Mouse (Mus musculus): ENCODE results near the gene Ccr10.

Ccr10 gene

DNA sequence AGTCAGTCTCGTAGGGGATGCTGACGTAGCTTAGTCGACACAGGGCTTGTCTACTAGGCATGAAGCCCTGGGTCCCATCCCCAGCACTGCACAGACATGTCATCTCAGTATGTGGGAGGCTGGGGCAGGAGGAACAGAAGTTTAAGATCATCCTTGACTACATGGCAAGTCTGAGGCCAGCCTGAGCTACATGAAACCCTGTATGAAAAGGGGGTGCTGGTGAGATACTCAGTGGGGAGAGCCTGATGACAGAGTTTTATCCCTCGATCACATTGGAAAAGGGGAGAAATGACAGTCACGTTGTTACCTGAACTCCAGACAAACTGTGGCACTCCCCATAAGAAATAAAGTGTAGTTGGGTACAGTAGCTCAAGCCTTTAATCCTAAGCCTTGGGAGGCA, 12.3 kb upstream of the Ccr10 start:
- DNase-seq = no peak

GRCm38 (mm10) chr11:101186526-101187247, 11.4 kb upstream of the Ccr10 start:
- DNase-seq = no peak

- DNase-seq = no peak
These were observed 10.2 kb upstream of the Ccr10 start for GRCm38 (mm10) chr11:101185441-101185840.

DNA sequence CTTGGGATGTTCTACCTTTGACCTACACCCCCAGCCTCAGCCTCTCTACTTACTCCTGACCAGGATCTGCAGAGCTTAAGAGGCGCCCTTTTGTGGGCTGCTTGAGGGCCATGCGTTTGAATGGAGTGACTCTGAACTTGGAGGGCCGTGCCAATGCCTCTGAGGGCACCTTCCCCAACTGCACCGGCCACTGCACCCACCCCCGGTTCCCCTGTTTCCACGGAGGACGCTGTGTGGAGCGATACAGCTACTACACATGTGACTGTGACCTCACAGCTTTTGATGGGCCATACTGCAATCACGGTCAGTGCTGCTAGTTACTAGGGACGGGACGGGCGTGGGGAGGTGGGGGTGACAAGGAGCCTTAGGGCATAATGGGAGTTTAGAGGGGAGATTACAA, 9.7 kb upstream of the Ccr10 start:
- no peak for DNase-seq

GRCm38 (mm10) chr11:101182771-101183517, 7.7 kb upstream of the Ccr10 start:
- DNase-seq = no peak

DNA sequence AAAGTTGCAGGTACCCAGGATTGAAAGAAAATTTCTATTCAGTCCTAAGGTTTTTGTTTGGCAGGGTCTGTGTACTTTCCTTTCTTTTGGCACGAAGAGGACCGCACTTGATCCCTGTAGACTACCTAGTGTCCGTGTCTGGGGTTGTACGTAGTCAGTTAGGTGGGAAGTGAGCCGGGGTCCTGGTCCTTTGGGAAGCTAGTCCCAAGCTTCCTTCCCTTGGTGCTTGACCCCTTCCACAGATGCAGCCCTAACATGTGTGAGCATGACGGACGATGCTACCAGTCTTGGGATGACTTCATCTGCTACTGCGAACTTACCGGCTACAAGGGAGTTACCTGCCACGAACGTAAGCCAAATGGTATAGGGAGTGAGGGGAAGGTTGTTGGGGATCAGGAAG, 6.7 kb upstream of the Ccr10 start:
- no peak for DNase-seq

GRCm38 (mm10) chr11:101180846-101181740, 5.8 kb upstream of the Ccr10 start:
- DNase-seq = no peak

DNA sequence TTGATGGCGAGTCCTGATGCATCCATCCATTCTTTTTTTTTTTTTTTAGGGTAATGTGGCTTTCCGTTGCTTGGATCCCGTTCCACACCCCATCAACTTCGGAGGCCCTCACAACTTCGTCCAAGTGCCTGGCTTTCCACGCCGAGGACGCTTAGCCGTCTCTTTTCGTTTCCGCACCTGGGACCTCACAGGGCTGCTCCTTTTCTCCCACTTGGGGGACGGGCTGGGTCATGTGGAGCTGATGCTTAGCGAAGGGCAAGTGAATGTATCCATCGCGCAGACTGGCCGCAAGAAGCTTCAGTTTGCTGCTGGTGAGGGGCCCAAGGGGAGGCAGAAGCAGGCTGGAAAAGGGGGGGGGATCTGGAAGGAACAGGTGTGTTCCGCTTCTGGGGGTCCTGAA, 5.0 kb upstream of the Ccr10 start:
- DNase-seq = no peak

DNA sequence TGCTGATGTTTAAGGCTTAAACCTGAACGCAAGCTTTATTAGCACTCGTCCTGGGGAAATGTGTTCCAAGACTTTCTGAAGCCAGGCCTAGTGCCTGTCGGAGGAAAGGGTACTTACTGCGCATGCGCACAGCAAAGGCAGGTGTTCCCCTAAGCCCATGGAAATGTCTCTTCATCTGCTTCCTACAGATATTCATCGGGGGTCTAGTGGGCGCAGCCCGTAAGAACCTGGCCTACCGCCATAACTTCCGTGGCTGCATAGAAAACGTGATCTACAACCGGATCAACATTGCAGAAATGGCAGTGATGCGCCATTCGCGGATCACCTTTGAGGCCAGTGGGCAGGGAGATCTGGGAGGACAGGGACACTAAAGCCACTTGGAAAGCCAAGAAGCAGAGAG, 4.1 kb upstream of the Ccr10 start:
- DNase-seq = no peak

GRCm38 (mm10) chr11:101178061-101179058, 3.1 kb upstream of the Ccr10 start:
- no peak for DNase-seq

DNA sequence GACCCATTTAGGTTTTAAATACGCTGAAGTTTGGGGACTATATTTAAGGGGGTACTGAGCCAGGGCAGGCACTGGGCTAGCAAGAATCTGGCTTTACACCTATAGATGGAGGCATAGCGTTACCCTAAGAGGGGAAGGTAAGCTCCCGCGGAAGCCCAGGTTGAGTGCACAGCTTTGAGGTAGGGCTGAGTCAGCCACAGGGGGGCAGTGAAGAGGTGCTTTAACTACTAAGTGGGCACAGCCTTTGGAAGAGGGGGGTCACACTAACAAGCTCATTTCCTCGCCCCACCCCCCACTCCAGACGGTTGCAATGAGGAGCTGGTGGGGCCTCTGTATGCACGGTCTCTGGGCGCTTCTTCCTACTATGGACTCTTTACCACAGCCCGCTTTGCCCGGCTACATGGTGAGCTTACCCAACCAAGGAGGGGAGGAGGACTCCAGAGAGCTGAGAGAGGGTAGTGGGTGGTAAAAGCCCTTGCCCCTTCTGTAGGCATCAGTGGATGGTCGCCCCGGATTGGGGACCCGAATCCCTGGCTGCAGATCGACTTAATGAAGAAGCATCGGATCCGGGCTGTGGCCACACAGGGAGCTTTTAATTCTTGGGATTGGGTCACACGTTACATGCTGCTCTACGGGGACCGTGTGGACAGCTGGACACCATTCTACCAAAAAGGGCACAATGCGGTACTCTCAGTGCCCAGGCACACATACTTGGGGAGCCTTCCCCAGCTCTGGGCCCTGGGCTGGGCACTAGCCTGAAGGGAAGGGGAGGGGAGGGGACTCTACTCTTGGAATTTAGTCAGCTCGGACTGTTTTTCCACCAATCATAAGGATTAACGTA, 1.9 kb upstream of the Ccr10 start:
- DNase-seq = peak; percentile 80

- DNase-seq = no peak
These were observed 961 bp upstream of the Ccr10 start for GRCm38 (mm10) chr11:101176117-101176691.

- peak; percentile 64 for DNase-seq
These were observed 433 bp upstream of the Ccr10 start for GRCm38 (mm10) chr11:101175636-101176116.

DNA sequence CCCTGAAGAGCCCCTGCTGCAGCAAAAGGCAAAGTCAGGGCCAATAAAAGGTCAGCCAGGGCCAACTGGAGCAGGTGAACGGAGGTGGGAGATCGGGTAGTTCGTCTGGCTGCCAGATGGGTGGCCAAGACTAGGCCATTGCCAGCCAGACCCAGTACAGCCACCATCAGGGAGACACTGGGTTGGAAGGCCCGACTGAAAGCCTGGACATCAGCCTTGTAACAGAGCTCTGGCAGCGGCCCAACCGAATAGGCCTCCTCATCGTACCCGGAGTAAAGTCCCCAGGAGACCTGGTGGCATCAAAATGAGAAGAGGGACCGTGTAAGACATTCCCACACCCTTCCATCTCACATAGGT, 876 bp downstream of the Ccr10 start:
- DNase-seq = no peak

- no peak for DNase-seq
These were observed 1.4 kb downstream of the Ccr10 start for GRCm38 (mm10) chr11:101173631-101174388.

- DNase-seq = no peak
These were observed 2.1 kb downstream of the Ccr10 start for GRCm38 (mm10) chr11:101173112-101173511.

- DNase-seq = no peak
These were observed 2.8 kb downstream of the Ccr10 start for GRCm38 (mm10) chr11:101172434-101172815.

DNA sequence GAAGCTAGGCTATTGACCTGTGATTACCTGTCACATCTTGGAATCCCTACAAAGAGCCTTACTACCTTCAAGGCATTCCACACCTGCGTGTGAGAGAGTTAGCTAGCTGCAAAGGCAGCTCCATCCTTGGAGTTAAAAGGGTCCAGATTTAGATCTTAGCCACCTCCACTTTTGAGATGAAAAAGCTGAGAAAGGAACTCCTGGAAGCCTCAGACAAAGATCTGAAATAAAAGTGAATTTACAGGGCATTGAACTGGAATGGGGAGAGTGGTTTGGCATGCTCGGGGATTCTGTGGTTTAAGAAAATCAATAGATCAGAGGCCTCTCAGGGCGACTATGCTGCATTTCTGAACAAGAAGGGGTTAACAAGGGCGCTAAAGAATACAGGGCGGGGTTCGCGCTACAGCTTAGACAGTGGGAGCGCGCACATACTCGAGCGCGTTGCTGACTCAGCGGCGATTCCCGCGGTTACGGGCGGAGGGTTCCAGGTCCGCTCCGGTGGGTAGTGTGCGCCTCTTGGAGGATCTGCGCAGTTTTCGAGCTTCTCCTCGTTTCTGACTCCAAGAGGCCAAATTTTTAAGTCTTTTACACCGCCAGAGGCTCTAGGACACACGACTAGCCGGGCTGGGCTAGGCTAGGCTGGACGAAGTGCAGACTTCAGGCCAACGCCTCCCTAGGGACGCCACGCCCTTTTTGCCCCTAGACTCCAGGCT, 3.4 kb downstream of the Ccr10 start:
- peak; percentile 79 for DNase-seq
